In the genomic region with DNA sequence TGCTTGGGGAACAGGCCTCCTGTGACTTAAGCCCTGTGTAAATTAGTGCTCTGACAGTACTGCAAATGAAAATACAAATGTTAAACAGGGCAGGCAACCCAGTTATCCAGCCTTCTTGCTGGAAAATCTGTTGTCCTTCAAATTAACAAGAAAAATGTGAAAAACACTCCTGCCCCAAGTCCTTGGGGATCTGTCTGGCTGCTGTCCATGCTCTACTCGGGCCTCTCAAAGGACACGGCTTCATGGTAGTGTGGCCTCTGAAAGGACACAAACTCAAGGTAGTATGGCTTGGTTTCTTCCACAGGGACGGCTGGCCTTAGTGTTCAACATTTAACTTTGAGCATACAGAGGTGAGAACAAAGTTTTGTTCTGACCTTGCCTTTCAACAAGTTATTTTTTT, we compare ENCODE assay signal across 18 mouse cellular contexts.
"Had no signal": no experiment of that assay in that cellular context is flagged by ENCODE, and none has a peak within 500 bp of the region (broad histone marks: within the 10 kb centered on the region; RNA-seq: fewer than 3 reads in every experiment).

No protein-coding gene starts in this region.

- DNase-seq: kidney, adult 9 months; kidney, postnatal 36 days; lung, adult 2 months; lung, postnatal 4 days; midbrain, embryonic 14.5 days; right cerebral cortex, adult 18-20 months; right cerebral cortex, postnatal 25 days; thymus, postnatal 4 days had no signal

- H3K4me2 ChIP-seq: limb, embryonic 12.5 days; liver, embryonic 11.5 days; liver, embryonic 15.5 days; neural tube, embryonic 15.5 days had no signal

- H3K27ac ChIP-seq: left cerebral cortex, adult 2 months; limb, embryonic 12.5 days; liver, embryonic 15.5 days; midbrain, embryonic 10.5 days; neural tube, embryonic 15.5 days had no signal

- H3K9me3 ChIP-seq: limb, embryonic 12.5 days; liver, embryonic 15.5 days; midbrain, embryonic 10.5 days; neural tube, embryonic 15.5 days had no signal

- H3K36me3 ChIP-seq: limb, embryonic 12.5 days; liver, embryonic 15.5 days; midbrain, embryonic 10.5 days; neural tube, embryonic 15.5 days had no signal

- H3K4me3 ChIP-seq: left cerebral cortex, adult 2 months; limb, embryonic 12.5 days; liver, embryonic 15.5 days; midbrain, embryonic 10.5 days; myocyte; neural tube, embryonic 15.5 days had no signal

- H3K4me1 ChIP-seq: limb, embryonic 12.5 days; liver, embryonic 15.5 days; midbrain, embryonic 10.5 days; neural tube, embryonic 15.5 days had no signal

- H3K9ac ChIP-seq: limb, embryonic 12.5 days; liver, embryonic 15.5 days; neural tube, embryonic 15.5 days had no signal

- H3K27me3 ChIP-seq: limb, embryonic 12.5 days; liver, embryonic 15.5 days; neural tube, embryonic 15.5 days had no signal

- ATAC-seq: inflammation-experienced regulatory T-cells, adult 6 months; intestine, postnatal 0 days; lung, postnatal 0 days had no signal
